Mouse (Mus musculus) retina, postnatal 7 days (tissue): ENCODE results near the gene Lect2.

ENCODE experiments used
- DNase-seq: peaks from one replicate; pipeline ENCODE4 v3.0.0-alpha.2; 2012; ENCODE audit warnings: low read depth, low spot score

The Lect2 gene

DNA sequence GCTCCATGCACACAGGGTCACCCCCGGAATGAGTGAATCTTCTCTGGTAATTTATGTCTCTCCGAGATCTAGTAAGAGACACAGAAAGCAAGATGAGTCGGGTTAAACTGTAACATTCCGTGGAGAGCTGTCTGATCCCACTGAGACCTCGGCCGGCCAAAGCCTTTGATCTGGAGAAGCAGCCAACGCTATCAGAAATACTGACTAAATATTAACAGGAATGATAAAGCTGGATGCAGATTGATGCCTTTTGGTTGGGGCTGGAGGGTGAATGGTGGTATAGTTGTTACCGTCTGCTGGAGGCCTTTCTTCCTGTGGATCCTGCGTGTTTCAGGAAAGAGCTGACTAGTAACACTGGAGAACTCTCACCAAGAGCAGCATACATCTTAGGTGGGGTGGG lies at the start of gene Lect2:
TSS of gene Lect2 (minus strand) at position 102 of the 400 bp plus-strand sequence.
- DNase-seq: no peak

DNA sequence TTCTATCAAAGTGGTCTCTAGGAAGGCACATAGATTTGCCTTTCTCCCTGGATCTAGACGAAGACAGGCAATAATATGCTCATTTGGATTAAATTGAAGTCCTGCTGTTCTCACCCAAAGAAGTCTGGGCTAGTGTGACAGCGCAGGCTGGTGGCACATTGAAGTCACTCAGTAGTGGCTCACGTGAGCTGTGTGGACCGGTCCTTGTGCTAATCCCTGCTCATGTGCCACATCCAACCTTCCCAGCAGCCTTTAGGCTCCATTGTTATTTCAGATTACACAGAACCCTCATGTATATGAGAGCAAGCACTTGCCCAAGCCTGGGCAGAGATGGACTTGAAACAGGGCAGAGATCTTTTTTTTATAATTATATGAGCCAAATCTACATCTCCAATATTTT lies 49.0 kb upstream of the Lect2 start:
- DNase-seq: no peak

DNA sequence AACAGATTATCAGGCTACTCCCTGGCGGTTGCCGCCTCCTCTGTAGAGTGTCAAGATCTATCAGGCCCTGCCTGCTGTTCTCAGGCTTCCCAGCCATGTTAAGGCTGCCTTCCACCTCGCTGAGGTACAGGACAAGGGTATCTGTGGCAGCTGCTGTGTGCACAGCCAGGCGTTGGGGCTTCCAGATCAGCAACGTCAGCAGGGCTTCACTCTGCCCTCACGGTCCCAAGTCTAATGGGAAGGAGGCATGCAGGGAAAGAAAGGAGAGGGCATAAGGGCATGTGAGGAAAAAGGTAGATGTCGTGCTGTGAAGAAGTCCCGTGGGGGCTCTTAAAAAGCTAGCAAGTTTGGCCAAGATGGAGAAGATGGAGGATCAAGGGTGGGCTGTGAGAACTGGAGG lies 46.9 kb upstream of the Lect2 start:
- no peak for DNase-seq

DNA sequence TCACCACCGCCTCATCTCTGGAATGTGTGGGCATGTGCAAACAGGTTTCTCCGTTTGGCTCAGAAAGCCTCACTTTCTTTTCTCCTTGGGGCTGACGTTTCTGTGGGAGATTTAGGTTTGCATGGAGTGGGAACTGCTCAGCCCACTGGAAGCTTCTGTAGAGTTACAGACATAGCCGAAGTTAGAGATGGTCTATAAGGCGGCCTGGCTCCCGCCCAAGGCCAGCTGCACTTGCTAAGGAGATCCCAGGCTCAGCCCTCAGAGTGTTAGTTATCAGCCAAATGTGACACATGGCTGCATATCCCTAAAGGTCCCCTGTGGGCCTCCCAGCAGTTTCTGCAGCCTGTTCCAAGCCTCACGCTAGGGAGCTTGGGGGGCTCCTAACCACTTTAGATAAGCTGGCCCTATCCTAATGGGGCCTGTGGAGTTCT lies 45.7 kb upstream of the Lect2 start:
- DNase-seq: no peak

DNA sequence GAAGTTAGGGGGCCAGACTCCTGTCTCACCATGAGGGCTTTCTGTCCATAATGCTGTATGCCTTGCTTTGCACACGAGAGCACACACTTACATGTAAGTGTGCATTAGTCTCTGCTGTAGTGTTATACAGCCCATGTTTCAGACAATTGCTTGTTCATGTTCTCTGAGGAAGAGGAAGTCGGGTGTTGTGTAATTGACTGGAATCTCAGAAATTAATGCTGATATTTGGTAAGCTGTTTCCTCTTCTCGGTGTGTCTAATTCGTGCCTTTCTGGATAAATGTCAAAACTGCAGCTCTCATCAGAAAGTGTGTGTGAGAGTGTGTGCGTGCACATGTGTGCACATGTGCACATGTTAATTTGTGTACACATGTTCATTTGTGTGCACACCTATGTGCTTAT lies 44.9 kb upstream of the Lect2 start:
- DNase-seq: no peak

DNA sequence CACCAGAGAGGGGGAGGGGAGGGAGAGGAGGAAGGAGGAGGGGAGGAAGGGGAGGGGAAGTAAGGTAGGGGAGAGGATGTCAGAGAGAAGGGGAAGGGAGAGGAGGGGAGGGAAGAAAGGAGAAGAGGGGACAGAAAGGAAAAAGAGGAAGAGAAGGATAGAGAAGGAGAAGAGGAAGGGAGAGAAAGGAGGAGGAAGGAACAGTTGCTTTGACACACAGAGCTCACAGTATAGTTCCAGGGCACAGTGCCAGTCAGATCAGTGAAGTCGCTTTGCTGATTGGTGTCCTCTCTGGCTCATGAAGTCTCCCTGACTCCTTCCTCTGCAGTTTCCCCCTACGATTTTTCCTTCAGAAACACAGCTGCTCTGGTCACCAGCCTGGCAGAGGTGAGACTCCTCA lies 43.6 kb upstream of the Lect2 start:
- DNase-seq: no peak

DNA sequence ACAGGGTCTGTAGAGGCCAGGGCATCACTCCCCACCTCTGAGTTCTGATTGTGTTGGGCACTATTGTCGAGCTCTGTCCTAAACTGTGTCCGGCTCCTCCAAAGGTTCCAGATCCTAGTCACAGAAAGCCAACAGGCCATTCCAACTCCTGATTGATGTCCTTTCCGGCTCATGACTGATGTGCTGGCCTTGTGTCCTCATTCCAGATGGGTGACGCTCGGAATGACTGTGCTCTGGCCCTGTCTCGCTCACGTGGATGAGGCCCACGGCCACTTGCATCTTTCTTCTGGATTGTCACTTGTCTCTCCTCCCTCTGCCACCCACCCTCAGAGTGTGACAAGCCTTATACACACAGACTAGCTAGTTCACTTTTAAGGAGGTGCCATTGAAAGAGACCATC lies 42.9 kb upstream of the Lect2 start:
- DNase-seq: no peak

DNA sequence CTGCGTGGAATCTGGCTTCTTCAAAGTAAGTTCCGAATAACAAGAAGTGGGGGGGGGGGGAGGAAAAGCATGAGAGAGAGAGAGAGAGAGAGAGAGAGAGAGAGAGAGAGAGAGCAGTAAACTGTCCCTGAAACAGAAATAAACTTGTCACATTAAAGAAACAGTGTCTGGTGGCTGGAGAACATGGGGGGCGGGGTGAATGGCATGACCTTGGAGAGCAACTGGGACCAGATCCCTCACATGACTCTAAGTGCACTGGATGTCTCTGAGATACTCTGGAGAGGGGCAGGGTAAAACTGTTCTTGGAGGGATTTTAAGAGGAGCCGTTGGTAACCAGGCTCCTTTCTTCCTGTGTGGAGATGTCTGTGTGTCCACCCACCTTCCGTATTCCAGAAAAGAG lies 41.9 kb upstream of the Lect2 start:
- no peak for DNase-seq

DNA sequence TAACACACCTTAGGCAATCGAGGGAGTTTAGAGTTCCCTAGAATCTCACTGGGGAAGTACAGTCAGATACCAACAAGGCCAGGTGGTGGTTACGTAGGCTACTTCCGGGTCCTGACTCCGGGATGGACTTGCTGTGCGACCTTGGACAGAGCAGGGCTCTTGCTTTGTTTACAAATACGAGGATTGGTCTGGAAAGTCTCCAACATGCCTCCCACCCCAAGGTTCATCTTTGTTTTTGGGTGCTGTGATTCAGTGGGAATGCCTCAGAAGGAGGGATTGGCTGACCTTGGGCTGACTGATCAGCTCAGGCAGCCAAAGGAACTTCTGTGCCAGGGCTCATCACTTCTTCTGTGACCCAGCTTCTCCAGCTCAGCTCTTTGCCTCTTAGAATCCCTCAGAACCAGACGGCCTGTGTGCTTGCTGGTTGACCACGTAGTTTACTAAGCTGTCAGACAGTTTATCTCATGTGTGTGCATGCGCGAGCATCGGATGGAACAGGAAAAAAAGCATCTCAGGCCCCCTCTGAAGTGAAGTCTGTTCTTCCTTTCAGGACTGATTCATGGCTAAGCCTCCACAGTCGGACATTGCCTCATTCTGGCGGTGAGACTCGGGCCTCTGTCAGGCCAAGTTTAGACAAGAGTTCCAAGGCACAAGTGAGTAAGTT lies 40.3 kb upstream of the Lect2 start:
- no peak for DNase-seq

DNA sequence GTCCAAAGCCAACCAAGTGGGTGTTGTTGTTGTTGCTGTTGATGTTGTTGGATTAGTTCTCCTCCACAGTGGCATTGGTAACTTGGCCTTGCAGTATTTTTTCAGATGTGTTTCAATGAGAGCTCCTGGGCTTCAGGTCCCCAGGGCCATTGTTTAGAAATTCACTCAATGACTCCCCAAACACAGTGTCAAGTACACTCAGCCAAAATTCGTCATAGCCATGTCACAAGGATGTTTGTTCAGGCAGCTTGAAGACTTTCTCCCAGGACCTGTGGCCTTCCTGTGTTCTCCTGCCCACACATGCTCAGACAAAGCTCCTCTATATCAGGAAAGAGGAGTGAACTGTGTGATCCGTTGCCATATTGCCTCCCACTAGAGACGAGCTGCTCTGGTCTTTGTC lies 37.7 kb upstream of the Lect2 start:
- no peak for DNase-seq

DNA sequence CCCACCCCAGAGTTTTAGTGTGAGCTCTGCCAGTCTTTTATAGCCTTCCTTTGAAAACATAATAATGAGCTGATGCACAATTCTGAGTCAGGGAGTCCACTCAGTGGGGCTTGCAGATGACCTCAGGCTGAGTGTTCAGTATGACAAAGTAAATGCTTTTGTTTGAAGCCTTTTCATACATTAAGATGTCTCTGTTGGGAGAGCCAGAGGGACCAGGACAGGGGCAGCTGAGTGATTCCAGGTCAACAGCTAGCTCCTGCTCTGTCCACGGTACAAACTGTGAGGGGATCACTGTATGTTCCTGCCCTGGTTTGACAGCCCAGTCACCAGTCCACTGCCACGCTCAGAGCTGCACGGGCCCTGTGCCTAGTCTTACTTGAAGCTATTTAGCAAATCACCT lies 34.4 kb upstream of the Lect2 start:
- no peak for DNase-seq

DNA sequence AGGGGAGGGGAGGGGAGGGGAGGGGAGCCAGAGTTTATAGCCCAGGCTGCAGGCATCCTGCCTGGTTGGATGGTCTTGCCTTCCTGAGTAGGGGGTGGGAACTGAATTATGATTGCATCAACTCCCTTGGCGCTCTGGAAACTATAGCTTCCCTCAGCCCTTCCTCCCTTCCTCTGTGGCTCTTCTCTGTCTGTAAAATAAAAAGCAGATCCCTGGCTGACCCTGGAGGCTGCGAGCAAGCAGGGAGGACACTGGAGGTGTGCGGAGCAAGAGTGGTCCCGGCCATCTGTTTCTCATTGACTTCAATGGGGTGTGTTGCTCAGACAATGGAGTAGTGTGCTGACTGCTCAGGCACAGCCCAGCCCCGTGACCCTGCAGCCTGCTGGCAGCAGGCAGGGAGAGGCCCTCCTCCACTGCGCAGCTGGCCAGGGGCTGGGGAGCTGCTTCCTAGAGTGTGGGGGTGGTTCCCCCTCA lies 33.7 kb upstream of the Lect2 start:
- DNase-seq: no peak

DNA sequence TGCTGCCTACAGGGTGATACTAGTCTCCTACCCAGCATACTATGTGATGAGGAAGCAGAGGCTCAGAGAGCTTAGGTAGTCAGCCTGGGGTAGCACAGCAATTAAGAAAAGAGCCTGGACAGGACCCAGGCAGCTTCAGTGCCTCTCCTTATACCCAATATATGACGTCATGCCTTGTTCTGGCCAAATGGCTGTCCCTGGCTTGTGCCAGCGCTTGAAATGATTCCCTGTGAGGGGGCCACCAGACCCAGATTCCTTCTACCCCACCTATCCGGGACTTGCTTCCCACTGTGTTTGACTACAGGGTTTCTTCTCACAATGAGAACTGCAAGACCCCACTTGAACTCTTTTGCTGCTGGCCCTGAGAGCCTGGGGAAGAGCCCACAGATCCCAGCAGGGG lies 33.2 kb upstream of the Lect2 start:
- DNase-seq: no peak

DNA sequence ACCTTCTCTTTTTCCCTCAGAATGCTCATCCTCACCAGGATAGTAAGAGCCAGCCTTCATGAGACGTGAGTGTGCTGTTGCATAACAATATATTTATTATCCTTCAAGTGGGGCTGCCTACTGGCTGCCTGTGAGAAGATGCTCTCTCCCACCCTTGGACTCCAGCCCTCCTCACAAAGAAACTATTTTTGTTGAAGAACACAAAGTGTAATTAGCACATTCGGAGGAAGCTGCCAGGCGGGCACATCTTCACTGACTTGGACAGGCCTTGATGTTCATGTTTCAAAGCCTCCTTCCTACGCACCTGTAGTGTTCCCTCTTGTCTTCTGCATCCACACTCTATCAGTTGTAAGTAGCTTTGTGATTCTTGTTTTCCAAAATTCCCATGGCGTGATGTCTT lies 32.1 kb upstream of the Lect2 start:
- no peak for DNase-seq

DNA sequence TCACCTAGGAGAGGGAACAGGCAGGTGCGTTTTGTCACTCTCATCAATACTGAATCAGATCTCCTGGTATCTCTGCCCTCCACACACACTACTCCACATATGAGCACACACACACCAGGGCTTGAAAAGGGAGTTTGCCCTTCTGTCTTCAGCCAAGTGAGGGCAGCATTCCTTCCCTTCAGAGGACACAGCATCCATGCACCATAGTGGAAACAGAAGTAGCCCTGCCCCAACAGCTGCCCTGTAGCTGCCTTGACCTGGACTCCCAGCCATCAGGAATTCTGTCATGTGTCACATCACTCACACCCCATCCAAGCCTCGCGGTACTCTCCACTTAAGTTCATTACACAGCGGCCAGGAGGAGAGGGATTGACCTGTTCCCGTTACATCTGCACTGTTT lies 29.8 kb upstream of the Lect2 start:
- no peak for DNase-seq

DNA sequence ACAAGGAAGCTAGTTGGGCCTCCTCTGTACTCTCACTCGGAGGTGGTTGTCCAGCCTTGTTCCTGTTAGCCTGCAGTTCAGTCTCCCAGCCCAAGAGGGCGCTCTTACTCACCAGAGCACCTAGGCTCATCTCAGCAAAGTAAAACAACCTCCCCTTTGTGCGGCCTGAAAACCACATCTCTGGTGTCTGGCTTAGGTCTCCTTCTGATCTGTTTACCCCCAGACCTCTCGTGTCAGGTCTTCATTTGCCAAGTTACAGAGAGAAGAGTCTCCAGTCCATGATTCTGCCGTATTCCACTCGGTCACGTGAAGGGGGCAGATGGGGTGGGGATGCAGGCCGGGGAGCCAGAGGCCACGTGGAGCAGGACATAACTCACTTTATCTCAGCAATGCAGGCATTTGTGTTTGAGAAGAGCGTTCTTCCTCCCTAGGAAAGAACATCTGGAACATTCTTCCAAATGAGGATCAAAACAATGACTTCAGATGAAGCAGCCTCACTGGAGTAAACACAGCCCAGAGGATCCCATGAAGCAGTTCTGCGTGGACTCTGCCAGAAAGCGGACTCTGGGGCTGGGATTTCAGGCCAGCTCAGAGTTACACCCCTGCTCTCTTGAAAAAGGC lies 27.5 kb upstream of the Lect2 start:
- no peak for DNase-seq

DNA sequence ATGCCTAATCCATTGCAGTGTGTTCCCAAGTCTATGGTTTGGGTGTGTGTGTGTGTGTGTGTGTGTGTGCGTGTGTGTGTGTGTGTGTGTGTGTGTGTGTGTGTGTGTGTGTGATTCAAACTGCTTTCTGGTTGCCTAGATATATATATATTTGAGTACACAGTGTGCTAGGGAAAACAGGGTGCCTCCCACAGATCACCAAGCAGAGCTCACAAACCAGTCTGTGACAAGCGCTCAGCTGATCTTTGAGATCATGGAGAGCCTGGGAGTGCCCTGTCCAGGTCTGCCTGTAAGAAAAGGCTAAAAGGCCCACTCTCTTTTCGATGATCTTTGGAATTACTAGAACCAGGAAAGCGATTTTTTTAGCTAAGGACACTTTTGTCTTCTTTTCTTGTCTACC lies 26.8 kb upstream of the Lect2 start:
- no peak for DNase-seq

DNA sequence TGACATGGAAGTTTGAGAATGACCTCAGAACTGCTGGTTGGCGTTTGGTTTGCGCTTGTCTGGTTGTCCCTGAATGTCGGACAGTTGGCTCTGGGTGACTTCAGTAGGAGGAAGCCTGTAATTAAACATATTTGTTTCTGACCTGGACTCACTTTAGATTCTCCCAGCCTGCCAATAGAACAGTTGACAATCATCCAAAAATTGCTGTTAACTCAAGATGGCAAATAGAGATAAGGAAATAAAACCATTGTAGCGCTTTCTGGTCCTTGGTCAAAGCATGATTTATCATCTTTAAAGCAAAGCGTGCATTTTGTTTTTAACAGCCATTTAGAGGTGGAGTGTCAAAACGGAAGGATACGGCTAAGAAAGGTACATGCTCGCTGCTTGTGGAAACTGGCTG lies 23.3 kb upstream of the Lect2 start:
- DNase-seq: no peak

DNA sequence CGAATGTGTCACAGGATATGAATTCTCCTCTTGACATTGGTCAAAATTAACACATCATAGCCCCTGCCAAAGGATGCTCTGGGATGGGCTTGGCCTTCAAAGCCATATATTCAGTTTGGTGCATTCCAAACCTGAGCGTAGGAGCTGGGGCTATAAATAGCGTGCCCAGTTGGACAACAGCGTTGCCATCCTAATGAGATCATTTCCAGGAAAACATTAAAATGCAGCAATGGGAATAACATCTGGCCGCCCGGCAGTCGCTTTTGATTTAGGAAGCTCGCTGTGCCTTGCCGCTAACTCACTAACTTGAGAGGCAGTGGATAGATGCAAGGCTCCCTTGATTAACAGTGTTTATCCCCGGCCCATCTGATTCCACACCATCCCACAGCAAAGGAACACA lies 18.0 kb upstream of the Lect2 start:
- no peak for DNase-seq

DNA sequence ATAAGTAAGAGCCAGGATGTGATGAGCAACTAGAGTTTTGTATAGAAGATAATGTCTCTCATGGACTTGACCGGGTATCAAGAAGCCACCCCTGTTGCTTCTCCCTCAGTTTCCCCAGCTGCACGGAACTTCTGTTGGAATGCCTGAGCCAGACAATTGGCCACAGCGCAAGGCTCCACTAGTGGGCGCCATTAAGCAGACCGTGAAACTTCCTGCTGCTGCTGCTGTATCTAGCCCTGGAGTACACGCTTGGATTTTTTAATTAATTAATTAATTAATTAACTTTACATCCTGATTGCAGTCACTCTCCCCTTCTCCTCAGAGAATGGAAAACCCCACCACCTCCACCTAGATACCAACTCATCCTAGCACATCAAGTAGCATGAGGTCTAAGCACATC lies 14.8 kb upstream of the Lect2 start:
- no peak for DNase-seq

DNA sequence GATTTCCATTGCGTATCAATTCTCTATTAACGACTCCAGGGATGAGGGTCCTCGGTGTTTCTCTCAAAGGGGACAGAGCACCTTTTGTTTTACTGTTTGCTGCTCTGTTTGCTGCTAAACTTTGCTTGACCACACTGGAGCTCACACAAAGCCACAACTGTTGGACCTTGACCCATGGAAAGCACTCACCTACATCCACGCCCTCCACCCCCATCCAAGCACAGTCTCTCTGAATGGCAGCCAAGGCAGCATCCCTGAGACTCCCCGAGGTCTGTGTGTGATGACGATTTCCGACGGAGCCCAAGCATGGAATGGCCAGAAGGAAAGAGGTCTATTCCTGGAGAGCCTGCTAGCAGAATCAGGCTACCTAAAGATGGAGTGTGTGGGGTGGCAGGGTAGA lies 12.8 kb upstream of the Lect2 start:
- DNase-seq: no peak

DNA sequence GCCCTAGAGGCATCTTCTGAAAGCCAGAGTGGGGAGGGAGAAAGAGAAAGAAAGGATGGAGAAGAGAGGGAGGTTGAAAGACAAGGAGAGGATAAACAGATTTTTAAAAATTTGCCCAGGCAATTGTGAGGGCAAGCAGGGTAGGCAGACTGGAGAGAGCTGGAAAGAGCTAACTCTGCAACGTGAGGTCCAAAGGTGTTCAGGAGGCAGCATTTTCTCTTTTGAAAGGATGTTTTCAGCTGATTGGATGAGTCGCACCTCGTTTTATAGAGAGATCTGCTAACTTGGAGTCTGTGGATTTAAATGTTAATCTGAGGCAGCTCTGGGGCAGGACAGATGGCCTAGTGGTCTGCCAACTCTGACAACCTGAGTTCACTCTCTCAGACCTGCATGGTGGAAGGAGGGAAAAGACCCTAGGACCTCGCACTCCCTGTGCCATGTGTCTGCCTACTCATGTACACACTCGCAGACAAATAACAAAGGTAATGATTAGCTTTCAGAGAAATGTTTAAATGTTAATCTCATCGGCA lies 11.6 kb upstream of the Lect2 start:
- no peak for DNase-seq

DNA sequence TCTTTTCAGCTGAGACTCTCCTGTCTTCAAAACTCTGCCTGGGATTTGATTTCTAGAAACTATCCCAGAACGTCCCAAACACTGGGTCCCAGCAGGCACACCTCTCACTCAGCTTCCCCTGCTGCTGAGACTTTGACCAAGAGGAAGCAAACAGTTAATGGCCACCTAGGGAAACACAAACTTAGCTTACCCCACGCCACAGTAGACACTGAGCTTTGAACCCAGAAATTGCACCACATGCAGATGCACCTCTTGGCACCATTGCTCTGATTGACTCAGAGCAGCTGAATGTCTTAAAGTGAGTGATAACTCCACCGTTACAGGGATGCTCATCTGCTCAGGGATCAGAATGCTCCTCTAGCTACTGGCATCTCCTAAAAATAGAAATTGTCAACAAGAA lies 10.5 kb upstream of the Lect2 start:
- no peak for DNase-seq

DNA sequence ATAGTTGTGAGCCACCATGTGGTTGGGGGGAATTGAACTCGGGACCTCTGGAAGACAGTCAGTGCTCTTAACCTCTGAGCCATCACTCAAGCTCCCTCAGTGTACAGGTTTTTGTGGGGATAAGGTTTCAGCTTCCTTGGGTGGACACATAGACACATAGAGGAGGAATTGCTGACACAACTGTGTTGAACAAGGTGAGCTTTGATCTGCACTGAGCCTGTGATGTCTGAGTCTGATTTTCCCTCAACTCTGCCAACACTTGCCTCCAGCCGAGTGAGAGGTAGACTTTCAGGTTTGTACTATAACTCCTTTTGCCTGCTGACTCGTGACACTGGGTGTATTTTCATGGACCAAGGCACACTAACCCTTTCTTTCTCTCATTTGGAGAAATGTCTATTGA lies 8.4 kb upstream of the Lect2 start:
- no peak for DNase-seq
